ENCODE assay signal across 26 mouse cellular contexts in genomic region chr13:42615826-42616225, GRCm38 (mm10).
"Had no signal": no experiment of that assay in that cellular context is flagged by ENCODE, and none has a peak within 500 bp of the region (broad histone marks: within the 10 kb centered on the region; RNA-seq: fewer than 3 reads in every experiment).

No protein-coding gene starts in this region.

- ATAC-seq: hindbrain, embryonic 16.5 days; inflammation-experienced regulatory T-cells, adult 6 months; intestine, embryonic 15.5 days; intestine, postnatal 0 days; liver, postnatal 0 days had no signal

- H3K27ac ChIP-seq: gastrocnemius, adult 2 months; heart, embryonic 10.5 days; hindbrain, embryonic 10.5 days; hindbrain, embryonic 12.5 days; hindbrain, embryonic 14.5 days; intestine, embryonic 15.5 days; limb, embryonic 10.5 days; limb, embryonic 12.5 days; liver, embryonic 13.5 days; liver, embryonic 15.5 days had no signal

- H3K4me3 ChIP-seq: gastrocnemius, adult 2 months; heart, embryonic 10.5 days; heart, embryonic 12.5 days; hindbrain, embryonic 10.5 days; hindbrain, embryonic 12.5 days; intestine, embryonic 15.5 days; limb, embryonic 10.5 days; limb, embryonic 12.5 days; liver, embryonic 13.5 days; liver, embryonic 15.5 days had no signal

- DNase-seq: gastrocnemius, adult 2 months; gastrocnemius, postnatal 10 days; gastrocnemius, postnatal 25 days; heart, adult 18-20 months; heart, postnatal 10 days; heart, postnatal 4 days; kidney, adult 18-20 months; kidney, adult 8-10 months; kidney, postnatal 10 days; kidney, postnatal 25 days; kidney, postnatal 4 days; liver; liver, embryonic 13.5 days; liver, postnatal 0 days had no signal
